Mouse (Mus musculus) midbrain, postnatal 0 days (tissue): ENCODE data around the gene Cacna1c. TPM values are rescaled to one million over a fixed set of nuclear protein-coding genes. Genes with fewer than 3 reads are reported as not detected.

ENCODE experiments used
- ATAC-seq: fragments of 200-750 bp; cut with Nextera tagmentation; 2 replicates; pipeline ENCODE4 v1.8.0; 2017; ENCODE audit warnings: moderate number of reproducible peaks, mild to moderate bottlenecking, moderate TSS enrichment, moderate library complexity; ENCODE audit not compliant: low FRiP score
- DNase-seq: peaks from one replicate; pipeline ENCODE4 v3.0.0-alpha.2; 2015; ENCODE audit warnings: low spot score
- H3K27ac ChIP-seq: fragments of 300-500 bp; sonication (generic); 2 replicates; pipeline ENCODE4 v1.5.1; 2014; ENCODE audit warnings: low read depth, mild to moderate bottlenecking, low read length, mixed read lengths
- H3K27me3 ChIP-seq: fragments of 300-500 bp; sonication (generic); 2 replicates; pipeline ENCODE4 v1.6.1; 2014; ENCODE audit warnings: low read length, control low read depth, mixed read lengths; ENCODE audit not compliant: insufficient read depth
- H3K36me3 ChIP-seq: fragments of 300-500 bp; sonication (generic); 2 replicates; pipeline ENCODE4 v1.6.1; 2014; ENCODE audit warnings: low read length, control low read depth, mixed read lengths; ENCODE audit not compliant: insufficient read depth
- H3K4me1 ChIP-seq: fragments of 300-500 bp; sonication (generic); 2 replicates; pipeline ENCODE4 v1.6.1; 2014; ENCODE audit warnings: mild to moderate bottlenecking, control low read depth, antibody characterized with exemption, low read length, mixed read lengths; ENCODE audit not compliant: insufficient read depth
- H3K4me2 ChIP-seq: fragments of 300-500 bp; sonication (generic); 2 replicates; pipeline ENCODE4 v1.6.1; 2014; ENCODE audit warnings: low read depth, mild to moderate bottlenecking, low read length, mixed read lengths; ENCODE audit not compliant: poor library complexity, severe bottlenecking
- H3K4me3 ChIP-seq: fragments of 300-500 bp; sonication (generic); 2 replicates; pipeline ENCODE4 v1.5.1; 2014; ENCODE audit warnings: low read depth, mild to moderate bottlenecking, low read length, moderate library complexity
- H3K9ac ChIP-seq: fragments of 300-500 bp; sonication (generic); replicated peaks from 2 replicates; pipeline ENCODE4 v1.6.1; 2014; ENCODE audit warnings: mild to moderate bottlenecking, low read length, moderate library complexity, mixed read lengths; ENCODE audit not compliant: poor library complexity, severe bottlenecking
- H3K9me3 ChIP-seq: fragments of 300-500 bp; sonication (generic); 2 replicates; pipeline ENCODE4 v1.6.1; 2016; ENCODE audit warnings: low read length, control low read depth
- CTCF ChIP-seq: IDR thresholded peaks from 2 replicates; pipeline ENCODE4 v1.5.1; 2016; ENCODE audit warnings: antibody characterized with exemption, mild to moderate bottlenecking
- WGBS: fragments of 180-500 bp; shearing (Covaris S2); extraction: QIAGEN DNeasy Blood & Tissue Kit; methylation state at CpG from one replicate; pipeline ENCODE4 v1.1.7; 2014; 5-methylcytosine and 5-hydroxymethylcytosine counted together
- polyA plus RNA-seq: library from polyadenylated mRNA; unstranded; fragments of >200 nt; fragmentation: Nextera tagmentation; extraction: Ambion mirVana; gene quantifications from 2 replicates; pipeline ENCODE4 v1.2.1, GENCODE M21; 2015
- total RNA-seq: library from RNA; depleted of rRNA; stranded (reverse); fragments of >200 nt; gene quantifications from 2 replicates; pipeline ENCODE4 v1.2.3, GENCODE M21; 2014

Gene Cacna1c
- total and polyA plus RNA-seq, 2 experiments from 2014 or later: 4.9 to 33.9 TPM

DNA sequence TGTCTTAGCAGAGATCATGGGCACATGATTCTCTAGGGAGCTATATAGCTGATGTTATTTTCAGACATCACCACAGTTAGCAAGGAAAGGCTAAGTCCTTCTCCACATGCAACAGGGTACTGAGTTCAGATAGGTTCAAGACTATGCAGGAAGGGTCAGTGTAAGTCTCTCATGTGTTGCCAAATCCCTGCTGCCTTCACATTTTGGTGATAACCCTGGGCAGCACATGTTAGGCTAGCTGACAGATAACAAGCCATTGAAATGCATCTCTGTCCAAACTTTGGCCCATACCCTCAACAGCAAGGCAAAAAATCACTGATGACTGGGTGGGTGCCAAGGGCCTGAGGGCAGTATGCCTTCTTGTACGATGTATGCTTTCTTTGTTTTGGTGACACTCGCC, 161.3 kb downstream of the Cacna1c start:
- no peak for ATAC-seq
- no peak for DNase-seq
- H3K27me3 ChIP-seq: no peaks in the 10 kb centered on the region
- H3K36me3 ChIP-seq: no peaks in the 10 kb centered on the region
- no peak overlapping the region for H3K4me2 ChIP-seq
- no peak overlapping the region for H3K27ac ChIP-seq
- H3K4me1 ChIP-seq: peaks cover 2% of the 10 kb centered on the region; the same call in 1 of the 2 replicates
- no peak overlapping the region for H3K4me3 ChIP-seq
- WGBS: 85% methylated on average over 2 of the region's 2 CpGs
- H3K9ac ChIP-seq: no peak overlapping the region
- no peak for TF ChIP-seq CTCF
- no peaks in the 10 kb centered on the region for H3K9me3 ChIP-seq

- WGBS: 64% methylated on average over 6 of the region's 6 CpGs
- H3K9me3 ChIP-seq: no peaks in the 10 kb centered on the region
- H3K36me3 ChIP-seq: no peaks in the 10 kb centered on the region
- H3K4me3 ChIP-seq: no peak overlapping the region
- H3K4me1 ChIP-seq: no peaks in the 10 kb centered on the region
- TF ChIP-seq CTCF: no peak
- no peak overlapping the region for H3K27ac ChIP-seq
- DNase-seq (no peak), ATAC-seq (no peak)
- no peak overlapping the region for H3K4me2 ChIP-seq
- H3K9ac ChIP-seq: no peak overlapping the region
- H3K27me3 ChIP-seq: no peaks in the 10 kb centered on the region
These were observed 168.3 kb downstream of the Cacna1c start for GRCm38 (mm10) chr6:119027880-119028279.

- H3K27me3 ChIP-seq: no peaks in the 10 kb centered on the region
- ATAC-seq (no peak), DNase-seq (no peak)
- peak; percentile 32; the same call in 1 of the 2 replicates for TF ChIP-seq CTCF
- H3K4me2 ChIP-seq: no peak overlapping the region
- no peak overlapping the region for H3K27ac ChIP-seq
- H3K36me3 ChIP-seq: no peaks in the 10 kb centered on the region
- H3K4me3 ChIP-seq: no peak overlapping the region
- 71% methylated on average over 2 of the region's 2 CpGs for WGBS
- H3K9ac ChIP-seq: no peak overlapping the region
- no peaks in the 10 kb centered on the region for H3K9me3 ChIP-seq
- no peaks in the 10 kb centered on the region for H3K4me1 ChIP-seq
These were observed 173.4 kb downstream of the Cacna1c start for GRCm38 (mm10) chr6:119022850-119023249.

DNA sequence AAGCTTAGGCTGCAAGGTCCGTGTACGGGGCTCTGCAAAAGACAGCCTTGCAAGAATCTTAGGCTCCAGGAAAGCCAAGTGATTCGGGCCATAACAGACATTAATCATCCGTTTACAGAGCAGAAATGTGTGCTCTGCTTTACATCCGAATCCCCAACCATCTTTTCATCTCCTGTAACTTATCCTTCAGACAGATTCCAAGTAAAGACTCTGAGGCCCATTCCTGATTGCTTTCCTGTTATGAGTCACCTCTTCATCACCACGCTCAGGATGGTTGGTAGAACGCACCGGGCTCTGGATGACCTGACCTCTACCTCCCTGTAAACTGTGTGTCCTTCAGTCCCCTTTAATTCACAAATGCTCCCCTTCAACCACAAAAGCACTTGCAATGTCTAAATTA, 175.0 kb downstream of the Cacna1c start:
- Histone ChIP-seq H3K36me3 (no peaks in the 10 kb centered on the region), H3K4me3 (no peak overlapping the region), H3K9me3 (no peaks in the 10 kb centered on the region), H3K27ac (no peak overlapping the region), H3K27me3 (no peaks in the 10 kb centered on the region), H3K4me1 (no peaks in the 10 kb centered on the region), H3K4me2 (no peak overlapping the region), H3K9ac (no peak overlapping the region)
- ATAC-seq: no peak
- 89% methylated on average over 8 of the region's 8 CpGs for WGBS
- TF ChIP-seq CTCF: no peak
- DNase-seq: no peak

DNA sequence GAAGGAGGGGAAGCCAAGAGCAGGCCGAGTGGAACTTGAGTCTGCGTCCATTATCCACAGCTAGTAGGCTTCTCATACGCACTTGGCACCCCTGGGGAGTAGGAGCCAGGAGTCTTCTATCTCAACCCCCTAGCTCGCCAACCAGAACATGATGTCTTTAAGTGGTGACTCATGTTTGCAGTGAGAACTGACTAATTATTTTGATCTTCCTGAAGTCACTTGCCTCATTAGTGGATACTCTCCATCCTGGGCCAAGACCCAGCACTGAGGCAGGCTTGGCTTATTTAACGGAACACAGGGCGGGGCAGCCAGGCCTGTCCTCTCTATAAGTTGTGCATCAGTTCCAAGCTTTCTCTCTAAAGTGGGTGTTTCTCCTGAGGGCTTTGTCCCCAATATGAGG, 177.3 kb downstream of the Cacna1c start:
- H3K4me2 ChIP-seq: no peak overlapping the region
- ATAC-seq: no peak

GRCm38 (mm10) chr6:119018256-119018655, 178.0 kb downstream of the Cacna1c start:
- H3K4me2 ChIP-seq: no peak overlapping the region
- H3K9me3 ChIP-seq: no peaks in the 10 kb centered on the region
- no peak for TF ChIP-seq CTCF
- H3K27me3 ChIP-seq: no peaks in the 10 kb centered on the region
- DNase-seq: no peak
- no peak for ATAC-seq
- H3K9ac ChIP-seq: no peak overlapping the region
- no peaks in the 10 kb centered on the region for H3K4me1 ChIP-seq
- H3K27ac ChIP-seq: no peak overlapping the region
- H3K4me3 ChIP-seq: no peak overlapping the region
- no peaks in the 10 kb centered on the region for H3K36me3 ChIP-seq
- WGBS: 98% methylated on average over 2 of the region's 2 CpGs

More for the DNA sequence above, 177.3 kb downstream of the Cacna1c start:
- no peak overlapping the region for H3K9ac ChIP-seq
- H3K36me3 ChIP-seq: no peaks in the 10 kb centered on the region
- WGBS: 91% methylated on average over 6 of the region's 6 CpGs
- no peaks in the 10 kb centered on the region for H3K4me1 ChIP-seq
- H3K27ac ChIP-seq: no peak overlapping the region
- no peak for DNase-seq
- no peaks in the 10 kb centered on the region for H3K27me3 ChIP-seq
- H3K4me3 ChIP-seq: no peak overlapping the region
- H3K9me3 ChIP-seq: no peaks in the 10 kb centered on the region
- TF ChIP-seq CTCF: no peak
